Mouse (Mus musculus) urinary bladder, postnatal 14 days (tissue): Measurements from ENCODE around the gene Pi4k2a.
A peak's percentile ranks its signal among the peaks of the same experiment; 100 is the strongest.
"Not testable (repeated sequence)": the region's sequence is repeated elsewhere in the genome, so short reads cannot be mapped to it uniquely, and the experiment has no call there.

Experiments
- DNase-seq: peaks from one replicate; pipeline ENCODE4 v3.0.0; 2021; ENCODE audit warnings: low spot score

Gene Pi4k2a

DNA sequence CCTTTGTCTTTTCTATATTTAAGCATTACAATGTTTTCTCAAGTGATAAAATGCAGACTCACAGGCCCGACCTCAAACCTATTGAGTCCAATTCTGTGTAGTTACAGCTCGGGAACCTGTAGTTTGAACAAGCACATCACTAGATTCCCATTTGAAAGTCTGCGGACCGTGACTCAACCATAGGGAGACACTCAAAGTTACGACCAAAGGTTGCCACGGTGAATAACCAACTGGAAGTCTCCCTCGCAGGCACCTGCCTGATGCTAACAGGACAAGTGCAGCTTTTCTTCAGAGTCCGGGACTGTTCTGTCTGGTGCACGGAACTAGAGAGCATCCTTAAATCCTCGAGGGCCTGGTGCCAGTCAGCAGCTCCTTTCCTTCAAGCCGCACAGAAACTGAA, 9.8 kb upstream of the Pi4k2a start:
- no peak for DNase-seq

DNA sequence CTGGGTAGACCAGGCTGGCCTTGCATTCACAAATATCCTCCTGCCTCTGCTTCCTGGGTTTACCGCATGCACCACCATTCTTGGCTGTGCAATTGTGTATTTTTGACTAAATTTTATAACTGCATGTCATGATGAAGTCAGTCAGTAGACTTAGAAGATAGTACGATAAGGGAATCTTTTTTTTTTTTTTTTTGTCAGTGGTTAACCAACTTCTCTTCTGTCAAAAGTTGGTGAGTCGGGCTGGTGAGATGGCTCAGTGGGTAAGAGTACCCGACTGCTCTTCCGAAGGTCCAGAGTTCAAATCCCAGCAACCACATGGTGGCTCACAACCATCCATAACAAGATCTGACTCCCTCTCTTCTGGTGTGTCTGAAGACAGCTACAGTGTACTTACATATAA, 8.7 kb upstream of the Pi4k2a start:
- not testable (repeated sequence) for DNase-seq

DNA sequence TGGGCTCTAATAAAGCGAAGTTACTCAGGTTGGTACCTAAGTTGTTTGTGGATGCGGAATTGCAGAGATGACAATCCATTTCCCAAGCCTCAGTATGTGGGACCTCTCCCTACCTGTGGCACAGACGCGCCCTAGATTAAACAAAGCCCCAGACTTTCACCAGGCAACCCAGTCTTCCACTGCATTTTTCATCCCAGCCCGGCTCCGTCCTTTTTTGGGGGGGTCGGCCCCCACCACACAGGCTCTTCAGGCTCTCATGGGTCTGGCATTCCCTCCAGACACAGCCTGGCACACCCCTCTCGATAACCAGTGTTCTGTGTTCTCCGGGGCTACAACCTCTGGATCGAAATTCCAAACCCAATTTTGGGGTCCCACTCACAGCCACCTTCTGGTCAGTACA, 4.6 kb upstream of the Pi4k2a start:
- DNase-seq, result no peak

DNA sequence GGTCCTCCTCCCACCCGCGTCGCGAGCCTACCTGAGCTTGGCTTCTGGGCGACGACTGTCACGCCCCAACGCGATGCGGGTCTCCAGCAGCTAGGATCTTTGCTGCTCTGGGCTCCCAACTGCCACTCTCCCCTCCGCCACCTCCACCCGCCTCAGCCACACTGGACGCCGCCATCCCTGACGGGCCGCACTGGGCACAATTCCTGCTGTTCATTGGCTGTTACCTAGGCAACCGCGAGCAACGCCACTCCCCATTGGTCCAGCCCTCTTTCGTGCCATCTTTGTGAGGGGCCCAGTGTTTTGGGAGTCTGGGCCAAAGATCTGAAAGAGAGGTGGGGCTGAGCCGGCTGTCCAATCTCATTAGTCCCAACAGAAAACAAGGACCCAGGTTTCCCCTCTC, 4.1 kb upstream of the Pi4k2a start, which contains the start of gene Morn4:
Gene Morn4, minus strand, starts transcription at position 192 of the 400 bp plus-strand sequence.
- peak; percentile 82 for DNase-seq

DNA sequence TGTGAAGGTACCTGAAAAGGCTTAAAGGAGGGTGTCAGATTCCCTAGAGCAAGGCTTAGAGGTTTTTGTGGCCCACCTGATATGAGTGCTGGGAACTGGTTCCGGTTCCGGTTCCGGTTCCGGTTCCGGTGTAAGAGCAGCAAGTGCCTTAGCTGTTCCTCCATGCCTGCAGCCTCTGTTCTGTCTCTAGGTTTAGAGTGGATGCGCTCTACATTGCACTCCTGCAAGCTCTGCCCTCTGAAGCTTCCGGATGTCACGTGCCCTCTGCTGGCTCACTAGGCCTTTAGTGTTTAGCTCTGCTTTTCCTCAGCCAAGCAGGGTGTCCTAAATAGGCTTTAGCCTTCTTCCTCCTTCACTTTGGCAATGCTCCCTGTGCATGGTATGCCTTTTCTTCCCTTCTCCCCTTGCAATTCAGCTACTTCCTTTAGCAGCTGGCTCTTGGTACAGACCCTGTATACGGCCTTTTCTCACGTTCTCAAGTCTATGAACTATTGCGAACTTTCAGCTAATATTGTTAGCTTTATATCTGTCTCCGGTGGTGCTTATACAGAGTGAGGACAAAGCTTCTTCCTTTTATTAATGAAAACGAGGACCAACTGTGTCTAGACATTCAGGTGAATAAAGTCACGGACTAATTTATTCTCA, 1.0 kb upstream of the Pi4k2a start:
- peak; percentile 53 for DNase-seq

DNA sequence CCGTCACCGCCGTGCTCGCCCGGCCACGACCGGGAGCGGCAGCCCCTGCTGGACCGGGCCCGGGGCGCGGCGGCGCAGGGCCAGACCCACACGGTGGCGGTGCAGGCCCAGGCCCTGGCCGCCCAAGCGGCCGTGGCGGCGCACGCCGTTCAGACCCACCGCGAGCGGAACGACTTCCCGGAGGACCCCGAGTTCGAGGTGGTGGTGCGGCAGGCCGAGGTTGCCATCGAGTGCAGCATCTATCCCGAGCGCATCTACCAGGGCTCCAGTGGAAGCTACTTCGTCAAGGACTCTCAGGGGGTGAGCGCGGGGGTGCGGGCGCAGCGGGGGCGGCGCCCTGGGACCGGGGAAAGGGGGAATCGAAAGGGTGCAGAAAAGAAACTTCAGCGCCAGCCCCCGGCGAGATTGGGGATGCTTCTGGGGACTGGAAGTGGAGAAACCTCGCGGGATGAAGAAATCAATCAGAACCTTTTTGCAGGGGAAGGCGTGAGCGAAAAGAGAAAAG, 419 bp downstream of the Pi4k2a start:
- peak; percentile 16 for DNase-seq

DNA sequence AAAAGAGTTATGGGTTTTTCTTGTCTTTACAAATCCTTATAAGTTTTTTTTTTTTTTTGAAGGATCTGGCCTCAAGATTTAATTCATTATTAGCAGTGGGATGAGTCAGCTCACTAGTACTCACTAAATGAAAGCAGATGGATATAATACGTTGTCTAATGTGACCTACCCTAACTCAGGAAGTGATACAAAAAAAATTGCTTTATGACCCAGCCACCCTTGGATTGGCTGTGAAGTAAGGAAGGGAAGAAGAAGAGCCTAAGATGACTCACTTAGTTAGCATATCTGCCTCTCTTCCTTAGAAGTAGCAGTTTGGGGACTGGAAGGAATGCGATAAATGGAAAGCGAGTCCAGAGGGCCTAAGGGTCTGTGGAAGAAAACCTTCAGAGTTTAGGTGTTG, 9.1 kb downstream of the Pi4k2a start:
- no peak for DNase-seq

DNA sequence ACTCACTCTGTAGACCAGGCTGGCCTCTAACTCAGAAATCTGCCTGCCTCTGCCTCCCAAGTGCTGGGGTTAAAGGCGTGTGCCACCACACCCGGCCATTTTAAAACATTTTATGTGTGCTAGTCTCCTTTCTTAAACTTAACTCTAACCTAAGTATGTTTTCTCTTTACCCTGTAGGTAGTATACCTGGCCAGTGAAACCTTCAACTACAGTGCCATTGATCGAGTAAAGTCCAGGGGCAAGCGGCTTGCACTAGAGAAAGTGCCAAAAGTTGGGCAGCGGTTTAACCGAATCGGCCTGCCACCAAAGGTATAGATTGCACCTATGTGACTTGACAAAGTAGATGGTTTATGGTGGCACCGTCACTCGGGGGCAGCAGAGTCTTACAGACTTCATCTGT, 14.4 kb downstream of the Pi4k2a start:
- DNase-seq, result no peak

DNA sequence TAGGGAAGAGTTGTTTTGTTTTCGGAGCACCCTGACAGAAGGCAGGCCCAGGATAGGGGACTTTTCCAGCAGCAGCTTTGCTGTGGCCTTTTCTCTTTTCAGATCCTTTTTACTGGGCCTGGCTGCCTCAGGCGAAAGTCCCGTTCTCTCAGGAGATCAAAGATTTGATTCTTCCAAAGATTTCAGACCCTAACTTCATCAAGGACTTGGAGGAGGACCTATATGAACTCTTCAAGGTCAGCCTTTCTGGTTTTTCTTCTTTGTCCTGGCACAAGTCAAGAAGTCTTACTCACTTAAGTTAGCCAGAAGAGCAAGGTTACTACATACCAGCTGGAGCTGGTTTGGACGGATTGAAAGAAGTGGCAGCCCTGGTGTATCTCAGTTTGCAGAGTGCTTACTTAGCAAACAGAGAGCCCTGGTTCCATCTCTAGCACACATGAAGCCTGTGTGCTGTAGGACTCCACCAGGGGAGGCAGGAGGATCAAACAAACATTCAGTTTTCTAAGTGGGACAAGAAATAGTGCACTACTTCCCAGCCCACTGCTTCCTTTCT, 25.6 kb downstream of the Pi4k2a start:
- no peak for DNase-seq

DNA sequence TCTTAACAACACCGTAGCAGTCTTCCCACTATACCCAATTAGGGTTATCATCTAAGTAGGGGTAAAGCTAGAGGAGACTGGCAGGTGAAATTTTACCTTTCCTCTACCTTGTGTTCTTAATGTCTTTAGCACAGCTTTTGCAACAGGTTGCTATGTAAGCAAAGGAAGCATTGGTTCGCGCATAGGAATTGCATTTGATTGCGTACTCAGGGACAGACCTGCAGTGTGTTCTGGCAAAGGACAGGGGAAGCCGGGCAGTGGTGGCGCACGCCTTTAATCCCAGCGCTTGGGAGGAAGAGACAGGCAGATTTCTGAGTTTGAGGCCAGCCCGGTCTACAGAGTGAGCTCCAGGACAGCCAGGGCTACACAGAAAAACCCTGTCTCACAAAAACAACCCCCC, 27.9 kb downstream of the Pi4k2a start:
- DNase-seq, result no peak

DNA sequence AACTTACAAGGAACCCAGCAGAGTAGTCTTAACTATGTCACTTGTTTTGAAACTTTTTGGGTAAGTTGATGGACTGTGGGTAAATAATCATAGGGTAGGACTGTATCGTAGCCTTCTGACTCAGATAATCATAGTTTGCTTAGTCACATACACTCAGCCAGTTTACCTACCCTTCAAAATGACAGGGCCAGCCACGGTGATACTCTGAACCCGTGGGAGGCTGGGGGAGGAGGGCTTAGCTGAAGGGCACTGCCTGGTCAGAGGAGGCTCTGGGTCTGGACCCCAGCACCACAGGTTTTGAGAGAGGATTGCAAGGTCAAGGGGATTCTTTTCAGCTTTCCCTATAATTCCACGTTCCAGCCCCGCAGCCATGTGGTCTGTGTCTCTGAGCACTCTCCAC, 28.3 kb downstream of the Pi4k2a start:
- no peak for DNase-seq

DNA sequence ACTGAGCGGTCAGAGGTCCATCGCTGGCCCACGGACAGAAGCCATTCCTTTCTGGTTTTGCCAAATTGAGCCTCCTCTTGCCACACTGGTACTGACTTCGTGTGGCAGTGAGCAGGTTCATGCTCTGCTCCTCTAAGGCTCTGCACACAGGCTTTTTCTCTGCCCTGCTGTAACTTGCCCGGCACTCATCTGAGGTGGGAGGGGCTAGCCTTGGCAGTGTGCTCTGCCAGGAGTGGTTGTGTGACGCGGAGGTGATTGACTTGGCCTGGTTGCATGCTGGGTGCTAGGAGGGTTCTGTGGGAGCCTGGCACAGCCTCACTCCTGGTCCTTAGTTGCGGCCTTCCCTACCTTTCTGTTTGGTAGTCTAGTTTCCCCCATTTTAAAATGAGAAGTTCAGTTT, 30.2 kb downstream of the Pi4k2a start:
- no peak for DNase-seq

DNA sequence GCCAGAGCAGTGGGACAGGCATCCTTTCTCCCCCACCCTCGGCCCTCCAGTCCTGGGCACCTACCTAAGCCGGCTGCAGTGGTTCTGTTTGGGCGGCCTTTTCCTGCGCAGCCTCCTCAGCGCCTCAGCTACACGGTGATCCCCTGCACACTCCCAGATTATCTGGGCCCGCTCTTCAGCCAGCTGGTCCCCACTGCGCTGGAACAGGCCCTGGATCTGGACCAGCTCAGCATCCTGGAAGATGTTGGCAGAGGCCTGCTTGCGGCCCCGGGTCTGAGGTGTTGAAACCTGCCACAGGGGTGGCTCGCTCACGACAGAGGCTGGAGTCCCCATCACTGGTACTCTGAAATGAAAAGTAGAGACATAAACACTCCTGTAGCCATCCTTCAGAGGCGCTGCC, 34.4 kb downstream of the Pi4k2a start:
- DNase-seq, result no peak

DNA sequence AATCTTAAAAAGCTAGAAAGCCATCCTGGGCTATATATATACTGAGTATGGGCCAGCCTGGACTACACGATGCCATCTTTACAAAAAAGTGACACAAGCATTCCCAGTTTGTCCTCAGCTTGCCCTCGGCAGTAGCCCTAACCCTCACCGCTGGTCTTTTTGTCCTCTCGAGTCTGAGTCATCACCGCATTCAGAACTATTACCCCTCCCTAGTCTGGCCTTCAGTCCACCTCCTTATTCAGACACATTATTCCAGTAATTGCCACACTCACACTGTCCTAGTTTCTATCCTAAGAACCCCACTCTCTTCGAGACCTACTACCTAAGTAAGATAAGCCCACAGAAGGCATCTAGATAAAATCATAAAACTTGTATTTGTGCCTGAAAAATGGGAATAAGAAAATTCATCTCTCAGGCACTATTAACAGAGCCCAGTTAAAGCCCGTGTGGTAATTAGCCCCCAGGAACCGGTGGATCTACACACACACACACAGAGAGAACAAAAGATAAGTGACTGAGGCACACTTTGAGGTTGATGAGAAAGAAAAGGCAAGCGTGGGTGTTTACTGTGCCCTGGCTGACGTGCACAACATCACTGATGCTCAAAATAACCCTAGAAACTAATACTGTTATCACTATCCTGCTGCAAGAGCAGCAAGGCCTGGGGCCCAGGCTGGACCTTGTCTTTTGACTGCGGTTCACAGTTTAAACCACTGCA, 35.4 kb downstream of the Pi4k2a start:
- DNase-seq, result no peak

DNA sequence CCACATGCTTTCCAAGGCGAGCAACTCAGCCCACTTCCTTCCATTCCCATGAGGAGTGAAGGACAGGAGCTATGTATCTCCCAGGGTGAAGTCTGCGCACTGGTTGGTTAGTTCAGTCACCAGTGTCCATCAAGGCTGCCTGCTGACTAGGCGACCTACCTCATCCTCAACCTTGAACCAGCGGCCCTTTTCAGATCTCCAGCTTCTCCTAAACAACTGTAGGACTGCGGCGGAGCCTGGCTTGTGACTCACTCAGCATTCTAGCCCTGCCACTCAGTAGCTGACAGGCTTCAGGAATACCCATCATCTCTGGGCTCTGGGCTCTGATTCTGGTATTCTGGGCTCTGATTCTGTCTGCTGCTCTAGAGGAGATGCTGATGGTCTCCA, 35.9 kb downstream of the Pi4k2a start:
- no peak for DNase-seq

DNA sequence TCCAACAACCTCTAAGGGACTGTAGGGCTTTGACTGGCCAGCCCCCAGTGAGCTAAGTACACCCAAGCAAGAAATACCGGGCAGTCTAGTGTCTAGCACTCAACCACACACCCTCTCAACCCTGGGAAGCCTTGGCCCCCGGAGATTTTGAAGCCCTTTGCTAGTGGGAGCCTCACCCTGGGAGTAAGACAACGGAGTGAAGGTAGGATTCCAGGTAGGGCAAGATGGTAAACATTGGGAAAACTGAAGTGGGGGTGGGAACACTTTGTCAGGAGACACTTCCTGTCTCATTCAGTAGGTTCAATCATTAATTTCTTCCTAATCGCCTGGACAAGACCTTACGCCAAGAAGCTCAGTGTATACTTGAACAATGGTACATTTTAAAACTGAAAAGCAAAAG, 36.8 kb downstream of the Pi4k2a start:
- DNase-seq, result no peak

DNA sequence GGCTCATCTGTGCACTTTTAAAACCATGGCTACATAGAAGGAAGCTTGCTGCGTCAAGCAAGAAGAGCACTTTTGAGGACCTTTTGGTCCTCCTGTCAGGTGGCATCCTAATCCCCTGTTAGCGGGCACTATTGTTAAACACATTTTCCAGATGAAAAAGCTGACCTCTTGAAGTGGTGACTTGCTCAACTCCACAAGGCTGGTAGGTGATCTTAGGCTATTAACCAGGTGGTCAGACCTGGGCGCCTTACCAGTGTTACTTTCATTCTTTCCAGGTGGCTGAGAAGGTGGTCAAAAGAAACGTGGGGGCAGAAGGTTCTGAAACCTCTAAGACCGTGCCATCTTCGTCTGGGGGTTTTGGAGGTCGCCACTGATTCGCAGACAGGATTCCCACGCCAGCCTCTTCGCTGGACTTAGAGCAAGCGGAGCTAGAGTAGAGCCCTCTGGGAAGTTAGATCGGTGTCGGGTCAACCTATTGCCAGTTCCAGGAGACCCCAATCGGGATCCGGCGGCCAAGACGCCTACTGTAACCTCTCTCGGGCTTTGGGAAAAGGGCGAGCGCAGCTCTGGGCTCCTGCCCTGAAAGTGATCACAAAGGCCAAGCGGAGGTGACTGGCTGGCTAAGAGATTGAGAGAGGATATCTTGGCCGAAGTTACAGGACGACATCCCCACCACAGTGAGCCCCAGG, 37.9 kb downstream of the Pi4k2a start:
- DNase-seq, result peak; percentile 31

DNA sequence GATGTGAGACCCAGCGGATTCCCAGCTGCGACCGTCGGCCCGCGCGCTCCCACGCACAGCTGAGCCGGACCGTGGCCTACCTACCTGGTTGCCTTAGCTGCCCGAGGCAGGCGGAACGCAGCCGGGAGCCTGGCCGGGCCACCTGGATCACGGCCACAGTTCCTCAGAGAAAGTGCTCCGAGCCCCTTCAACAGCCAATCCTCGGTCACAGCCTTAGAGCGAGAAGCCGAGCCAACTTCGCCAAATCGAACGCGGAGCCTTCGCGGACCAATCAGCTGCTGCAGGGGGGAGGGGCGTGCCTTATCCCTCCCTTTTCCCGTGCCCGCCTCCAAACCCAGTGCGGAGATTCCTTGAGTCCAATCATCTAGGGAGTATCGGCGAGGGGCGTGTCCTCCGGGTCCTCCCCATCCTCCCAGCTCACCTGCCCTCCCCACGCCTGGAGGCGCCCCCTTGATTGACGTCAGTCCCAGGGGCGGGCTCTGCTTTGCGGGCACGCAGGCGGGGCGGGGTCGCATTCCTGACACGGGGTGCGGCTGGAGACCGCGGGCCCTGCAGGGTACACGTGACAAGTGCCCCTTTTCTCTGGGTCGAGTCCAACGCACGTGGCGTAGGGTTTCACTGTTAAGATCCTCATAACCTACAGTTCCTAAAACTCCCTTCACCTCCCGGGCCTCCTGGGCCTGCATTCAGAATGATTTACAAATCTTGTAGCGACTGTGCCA, 38.7 kb downstream of the Pi4k2a start, which contains the start of gene Avpi1:
Gene Avpi1, minus strand, starts transcription at position 273 of the 722 bp plus-strand sequence.
- peak; percentile 99 for DNase-seq

DNA sequence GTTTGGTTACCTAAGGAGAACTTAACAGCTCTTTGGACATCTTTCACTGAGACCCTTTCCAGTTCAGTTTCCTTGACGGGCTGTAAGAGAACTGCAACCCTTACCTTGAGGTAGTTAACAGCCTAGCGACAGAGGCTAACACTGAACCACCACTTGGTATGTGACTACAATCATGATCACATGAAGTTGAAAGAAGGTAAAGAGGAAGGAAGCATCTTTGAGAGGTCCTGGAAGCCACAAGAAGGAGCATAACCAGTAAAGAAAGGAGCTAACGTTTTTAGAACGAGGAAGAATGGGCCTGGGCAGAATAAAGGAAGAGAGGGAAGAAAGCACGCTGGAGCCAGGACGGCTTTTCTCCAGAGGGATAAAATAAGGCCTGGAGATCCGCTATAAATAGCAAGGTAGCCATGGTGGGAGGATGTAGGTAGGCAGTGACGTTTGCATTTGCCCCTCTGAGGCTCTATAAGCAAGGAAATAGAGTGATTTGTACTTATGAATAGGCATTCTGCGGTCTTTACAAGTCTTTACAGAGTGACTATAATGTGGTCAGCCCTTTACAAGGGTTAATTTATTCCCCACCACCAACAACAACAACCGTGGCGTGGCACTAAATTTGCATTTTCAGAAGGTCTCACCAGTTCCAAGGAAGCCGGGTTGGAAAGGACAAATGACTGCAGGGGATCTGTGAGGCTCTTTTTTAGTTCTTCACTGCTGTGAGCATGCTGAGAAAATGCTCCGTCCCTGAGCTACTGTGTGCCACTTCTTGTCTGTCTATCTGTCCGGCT, 39.4 kb downstream of the Pi4k2a start:
- no peak for DNase-seq

DNA sequence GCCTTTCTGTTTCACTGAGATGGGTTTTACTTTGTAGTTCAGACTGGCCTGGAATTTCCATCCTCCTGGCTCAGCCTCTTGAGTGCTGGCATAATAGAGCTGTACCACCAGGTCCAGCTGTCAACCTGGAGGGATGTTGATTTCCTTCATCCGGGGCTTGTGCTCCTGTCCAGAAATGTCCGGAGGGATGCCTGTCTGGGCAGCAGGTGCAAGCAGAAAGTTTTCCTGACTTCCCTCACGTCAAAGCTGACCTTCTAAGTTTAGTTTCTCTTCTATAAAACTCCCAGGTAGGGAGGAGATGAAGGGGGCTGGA, 40.0 kb downstream of the Pi4k2a start:
- DNase-seq, result no peak

DNA sequence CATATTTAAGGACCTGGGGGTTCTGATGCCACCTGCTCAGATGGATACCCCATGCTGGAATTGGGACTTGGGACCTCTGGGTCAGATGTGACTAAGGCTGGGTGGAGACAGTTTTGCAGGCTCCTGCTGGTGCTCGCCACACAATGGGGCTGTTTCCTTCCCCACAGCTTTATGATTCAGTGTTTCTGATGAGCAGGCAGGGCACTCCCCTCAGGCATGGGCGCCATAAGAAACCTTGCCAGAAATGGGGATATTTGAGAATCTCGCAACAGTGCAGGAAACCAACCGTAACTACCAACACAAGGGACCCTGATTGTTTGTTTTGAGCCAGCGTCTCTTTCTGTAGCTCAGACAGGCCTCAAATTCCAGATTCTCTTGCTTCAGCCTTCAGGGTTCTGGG, 40.8 kb downstream of the Pi4k2a start:
- peak; percentile 26 for DNase-seq
